Mouse (Mus musculus): ENCODE measurements around the gene Birc7. TPM values are rescaled to one million over a fixed set of nuclear protein-coding genes. Genes with fewer than 3 reads are reported as not detected.

Birc7 gene
- total RNA-seq, 2 experiments from 2014 or later: 0.33 TPM; not detected in 1

- DNase-seq: peak; percentile 93 to 94
These were observed 38.4 kb downstream of the Birc7 start, which contains the start of gene Arfgap1 for GRCm38 (mm10) chr2:180967010-180967763. Arfgap1 (plus strand) TSS chr2:180967225.

- no peak for DNase-seq
These were observed 52.3 kb downstream of the Birc7 start for GRCm38 (mm10) chr2:180981133-180981532.

Small RNA genes lying within 50 kb of the gene (microRNA-seq; reads per million reads assigned to microRNA genes)
- 0.21 to 0.30 reads per million in 2 experiments for gene Mir124a-3

Other genes starting within 250 kb of the Birc7 start
- 10 to 100 TPM; 52.2 to 61.1 TPM for gene Dido1, start 219.0 kb upstream of the Birc7 start, total RNA-seq (2021)
- 10 to 100 TPM; 63.3 to 63.4 TPM for gene Gid8, start 218.9 kb upstream of the Birc7 start, total RNA-seq (2021)
- gene Slc17a9, start 203.8 kb upstream of the Birc7 start, total RNA-seq (2021): under 1 TPM in 1 of 2 experiments, not detected in 1; 0.51 TPM
- not detected for gene Bhlhe23, start 152.1 kb upstream of the Birc7 start, total RNA-seq (2021)
- 10 to 100 TPM; 52.3 to 52.4 TPM for gene Ythdf1, start 8.1 kb upstream of the Birc7 start, total RNA-seq (2021)
- 10 to 100 TPM; 54.5 to 57.2 TPM for gene Nkain4, start 25.7 kb downstream of the Birc7 start, total RNA-seq (2021)
- 100 to 1,000 TPM; 121 to 130 TPM for gene Arfgap1, start 38.2 kb downstream of the Birc7 start, total RNA-seq (2021)
- 1 to 10 TPM; 2.5 to 3.2 TPM for gene Col20a1, start 57.5 kb downstream of the Birc7 start, total RNA-seq (2021)
- 10 to 100 TPM; 14.1 to 14.4 TPM for gene Chrna4, start 114.5 kb downstream of the Birc7 start, total RNA-seq (2021)
- 100 to 1,000 TPM; 336 to 348 TPM for gene Kcnq2, start 206.3 kb downstream of the Birc7 start, total RNA-seq (2021)
- gene Eef1a2, start 228.0 kb downstream of the Birc7 start, total RNA-seq (2021): 1,000 to 10,000 TPM; 1,091 to 1,130 TPM

Measured in layer of hippocampus, postnatal 36 days (tissue).